Mouse (Mus musculus): ENCODE measurements at regions not wholly inside any gene's neighbourhood (a gene's known extent, or its start where the extent isn't known, plus 50 kb on each side); places are given as distances from the start of the nearest gene placed in this dataset.
A peak's percentile ranks its signal among the peaks of the same experiment; 100 is the strongest.

GRCm38 (mm10) chr2:115293020-115293419 lies 288.5 kb upstream of the BC052040 start:
- Histone ChIP-seq H3K27ac (ENCODE audit: low read length) (no peak overlapping the region), H3K4me3 (replicated peaks; ENCODE audit: low read length) (no peak overlapping the region), H3K4me2 (ENCODE audit: low read length) (no peak overlapping the region), H3K27me3 (replicated peaks; ENCODE audit: control insufficient read depth, insufficient read depth, low read length) (no peaks in the 10 kb centered on the region), H3K36me3 (ENCODE audit: control insufficient read depth, insufficient read depth) (no peaks in the 10 kb centered on the region), H3K4me1 (replicated peaks; ENCODE audit: control insufficient read depth, insufficient read depth, low read length) (no peaks in the 10 kb centered on the region), H3K9me3 (ENCODE audit: control insufficient read depth, low read length) (no peaks in the 10 kb centered on the region), H3K9ac (replicated peaks; ENCODE audit: low read depth, low read length) (no peak overlapping the region)
- WGBS, result 95% methylated on average over 2 of the region's 2 CpGs
- ATAC-seq, result no peak

GRCm38 (mm10) chr2:115297463-115297862 lies 284.1 kb upstream of the BC052040 start:
- Histone ChIP-seq H3K9me3 (ENCODE audit: control insufficient read depth, low read length) (no peaks in the 10 kb centered on the region), H3K4me2 (ENCODE audit: low read length) (no peak overlapping the region), H3K4me3 (replicated peaks; ENCODE audit: low read length) (no peak overlapping the region), H3K9ac (replicated peaks; ENCODE audit: low read depth, low read length) (no peak overlapping the region), H3K4me1 (replicated peaks; ENCODE audit: control insufficient read depth, insufficient read depth, low read length) (no peaks in the 10 kb centered on the region), H3K27me3 (replicated peaks; ENCODE audit: control insufficient read depth, insufficient read depth, low read length) (no peaks in the 10 kb centered on the region), H3K36me3 (ENCODE audit: control insufficient read depth, insufficient read depth) (no peaks in the 10 kb centered on the region), H3K27ac (ENCODE audit: low read length) (no peak overlapping the region)
- no peak for ATAC-seq
- 92% methylated on average over 6 of the region's 6 CpGs for WGBS

GRCm38 (mm10) chr2:115307248-115307647 lies 274.3 kb upstream of the BC052040 start:
- Histone ChIP-seq H3K9me3 (ENCODE audit: control insufficient read depth, low read length) (no peaks in the 10 kb centered on the region), H3K4me3 (replicated peaks; ENCODE audit: low read length) (no peak overlapping the region), H3K4me1 (replicated peaks; ENCODE audit: control insufficient read depth, insufficient read depth, low read length) (no peaks in the 10 kb centered on the region), H3K27me3 (replicated peaks; ENCODE audit: control insufficient read depth, insufficient read depth, low read length) (no peaks in the 10 kb centered on the region), H3K4me2 (ENCODE audit: low read length) (no peak overlapping the region), H3K9ac (replicated peaks; ENCODE audit: low read depth, low read length) (no peak overlapping the region), H3K36me3 (ENCODE audit: control insufficient read depth, insufficient read depth) (no peaks in the 10 kb centered on the region), H3K27ac (ENCODE audit: low read length) (no peak overlapping the region)
- 87% methylated on average over 4 of the region's 4 CpGs for WGBS
- ATAC-seq, result no peak

- ATAC-seq, result no peak
- Histone ChIP-seq H3K9me3 (ENCODE audit: control insufficient read depth, low read length) (0 out of 2 replicates have a peak, but pooled peaks cover 4% of the 10 kb centered on the region), H3K27ac (ENCODE audit: low read length) (no peak overlapping the region), H3K4me2 (ENCODE audit: low read length) (no peak overlapping the region), H3K27me3 (replicated peaks; ENCODE audit: control insufficient read depth, insufficient read depth, low read length) (no peaks in the 10 kb centered on the region), H3K36me3 (ENCODE audit: control insufficient read depth, insufficient read depth) (no peaks in the 10 kb centered on the region), H3K4me3 (replicated peaks; ENCODE audit: low read length) (no peak overlapping the region), H3K4me1 (replicated peaks; ENCODE audit: control insufficient read depth, insufficient read depth, low read length) (no peaks in the 10 kb centered on the region), H3K9ac (replicated peaks; ENCODE audit: low read depth, low read length) (no peak overlapping the region)
- WGBS, result 55% methylated on average over 4 of the region's 4 CpGs
These were observed 271.5 kb upstream of the BC052040 start for GRCm38 (mm10) chr2:115309856-115310631.

GRCm38 (mm10) chr2:115318551-115318950 lies 263.0 kb upstream of the BC052040 start:
- 76% methylated on average over 3 of the region's 3 CpGs for WGBS
- Histone ChIP-seq H3K4me3 (replicated peaks; ENCODE audit: low read length) (no peak overlapping the region), H3K4me1 (replicated peaks; ENCODE audit: control insufficient read depth, insufficient read depth, low read length) (no peaks in the 10 kb centered on the region), H3K9ac (replicated peaks; ENCODE audit: low read depth, low read length) (no peak overlapping the region), H3K9me3 (ENCODE audit: control insufficient read depth, low read length) (0 out of 2 replicates have a peak, but pooled peaks cover 4% of the 10 kb centered on the region), H3K27ac (ENCODE audit: low read length) (no peak overlapping the region), H3K27me3 (replicated peaks; ENCODE audit: control insufficient read depth, insufficient read depth, low read length) (no peaks in the 10 kb centered on the region), H3K36me3 (ENCODE audit: control insufficient read depth, insufficient read depth) (no peaks in the 10 kb centered on the region), H3K4me2 (ENCODE audit: low read length) (no peak overlapping the region)
- no peak for ATAC-seq

- no peaks in the 10 kb centered on the region for H3K4me1 ChIP-seq (replicated peaks; ENCODE audit: control insufficient read depth, insufficient read depth, low read length)
- no peaks in the 10 kb centered on the region for H3K9me3 ChIP-seq (ENCODE audit: control insufficient read depth, low read length)
- no peaks in the 10 kb centered on the region for H3K27me3 ChIP-seq (replicated peaks; ENCODE audit: control insufficient read depth, insufficient read depth, low read length)
- no peak for ATAC-seq
- H3K4me2 ChIP-seq (ENCODE audit: low read length), result no peak overlapping the region
- no peak overlapping the region for H3K27ac ChIP-seq (ENCODE audit: low read length)
- H3K36me3 ChIP-seq (ENCODE audit: control insufficient read depth, insufficient read depth), result no peaks in the 10 kb centered on the region
- 18% methylated on average over 5 of the region's 5 CpGs for WGBS
- no peak overlapping the region for H3K9ac ChIP-seq (replicated peaks; ENCODE audit: low read depth, low read length)
- no peak overlapping the region for H3K4me3 ChIP-seq (replicated peaks; ENCODE audit: low read length)
These were observed 258.9 kb upstream of the BC052040 start for GRCm38 (mm10) chr2:115322582-115322981.

- WGBS, result 78% methylated on average over 2 of the region's 2 CpGs
- no peaks in the 10 kb centered on the region for H3K36me3 ChIP-seq (ENCODE audit: control insufficient read depth, insufficient read depth)
These were observed 255.0 kb upstream of the BC052040 start for GRCm38 (mm10) chr2:115326526-115326925.

GRCm38 (mm10) chr2:115338178-115338577 lies 243.3 kb upstream of the BC052040 start:
- 15% methylated on average over 7 of the region's 7 CpGs for WGBS

More at GRCm38 (mm10) chr2:115326526-115326925, 255.0 kb upstream of the BC052040 start:
- Histone ChIP-seq H3K27me3 (replicated peaks; ENCODE audit: control insufficient read depth, insufficient read depth, low read length) (no peaks in the 10 kb centered on the region), H3K4me1 (replicated peaks; ENCODE audit: control insufficient read depth, insufficient read depth, low read length) (no peaks in the 10 kb centered on the region), H3K4me3 (replicated peaks; ENCODE audit: low read length) (no peak overlapping the region), H3K27ac (ENCODE audit: low read length) (no peak overlapping the region), H3K4me2 (ENCODE audit: low read length) (no peak overlapping the region), H3K9ac (replicated peaks; ENCODE audit: low read depth, low read length) (no peak overlapping the region), H3K9me3 (ENCODE audit: control insufficient read depth, low read length) (no peaks in the 10 kb centered on the region)
- ATAC-seq, result no peak

GRCm38 (mm10) chr2:115339034-115339433 lies 242.5 kb upstream of the BC052040 start:
- Histone ChIP-seq H3K9ac (replicated peaks; ENCODE audit: low read depth, low read length) (no peak overlapping the region), H3K4me1 (replicated peaks; ENCODE audit: control insufficient read depth, insufficient read depth, low read length) (0 out of 2 replicates have a peak, but pooled peaks cover 4% of the 10 kb centered on the region), H3K4me3 (replicated peaks; ENCODE audit: low read length) (no peak overlapping the region), H3K36me3 (ENCODE audit: control insufficient read depth, insufficient read depth) (no peaks in the 10 kb centered on the region), H3K27me3 (replicated peaks; ENCODE audit: control insufficient read depth, insufficient read depth, low read length) (no peaks in the 10 kb centered on the region), H3K27ac (ENCODE audit: low read length) (no peak overlapping the region), H3K9me3 (ENCODE audit: control insufficient read depth, low read length) (no peaks in the 10 kb centered on the region), H3K4me2 (ENCODE audit: low read length) (no peak overlapping the region)
- WGBS, result 16% methylated on average over 4 of the region's 4 CpGs
- ATAC-seq, result peak; percentile 52; the same call in 1 of the 2 replicates

More at GRCm38 (mm10) chr2:115338178-115338577, 243.3 kb upstream of the BC052040 start:
- Histone ChIP-seq H3K4me2 (ENCODE audit: low read length) (no peak overlapping the region), H3K4me1 (replicated peaks; ENCODE audit: control insufficient read depth, insufficient read depth, low read length) (0 out of 2 replicates have a peak, but pooled peaks cover 4% of the 10 kb centered on the region), H3K9ac (replicated peaks; ENCODE audit: low read depth, low read length) (no peak overlapping the region), H3K4me3 (replicated peaks; ENCODE audit: low read length) (no peak overlapping the region), H3K27ac (ENCODE audit: low read length) (no peak overlapping the region), H3K27me3 (replicated peaks; ENCODE audit: control insufficient read depth, insufficient read depth, low read length) (no peaks in the 10 kb centered on the region), H3K36me3 (ENCODE audit: control insufficient read depth, insufficient read depth) (no peaks in the 10 kb centered on the region), H3K9me3 (ENCODE audit: control insufficient read depth, low read length) (no peaks in the 10 kb centered on the region)
- no peak for ATAC-seq
